Mouse (Mus musculus): ENCODE measurements around the gene Grm2. TPM values are rescaled to one million over a fixed set of nuclear protein-coding genes. Genes with fewer than 3 reads are reported as not detected.

The Grm2 gene
- total and polyA plus RNA-seq, 2 experiments, result not detected

GRCm38 (mm10) chr9:106675965-106676364, 20.1 kb upstream of the Grm2 start:
- H3K27me3 ChIP-seq (ENCODE audit: control insufficient read depth, insufficient read depth, low read length), result no peaks in the 10 kb centered on the region
- TF ChIP-seq CTCF (IDR thresholded peaks at IDR 0.05; ENCODE audit: low read depth, low read length), result no peak
- no peak for TF ChIP-seq POLR2A (IDR thresholded peaks at IDR 0.05; ENCODE audit: extremely low read depth, insufficient read depth, low read length)
- no peak overlapping the region for H3K9ac ChIP-seq (ENCODE audit: low read depth, low read length)
- 77% methylated on average over 9 of the region's 9 CpGs for WGBS
- H3K27ac ChIP-seq (replicated peaks; ENCODE audit: insufficient read depth, low read depth, low read length), result no peak overlapping the region
- peaks cover 17% of the 10 kb centered on the region for H3K36me3 ChIP-seq (ENCODE audit: control insufficient read depth, insufficient read depth, low read length)
- no peak overlapping the region for H3K4me3 ChIP-seq (ENCODE audit: insufficient read depth, low read depth, low read length)
- H3K4me1 ChIP-seq (ENCODE audit: control insufficient read depth, insufficient read depth, low read length), result peaks cover 6% of the 10 kb centered on the region
- no peak for DNase-seq (ENCODE audit: extremely low read depth, low read depth, low spot score)
- H3K79me2 ChIP-seq (ENCODE audit: control insufficient read depth, insufficient read depth, low read length), result no peaks in the 10 kb centered on the region; the same call in 1 of the 2 replicates

- Histone ChIP-seq H3K79me2 (ENCODE audit: control insufficient read depth, insufficient read depth, low read length) (no peaks in the 10 kb centered on the region; the same call in 1 of the 2 replicates), H3K27me3 (ENCODE audit: control insufficient read depth, insufficient read depth, low read length) (no peaks in the 10 kb centered on the region), H3K9ac (ENCODE audit: low read depth, low read length) (no peak overlapping the region), H3K27ac (replicated peaks; ENCODE audit: insufficient read depth, low read depth, low read length) (no peak overlapping the region), H3K4me3 (ENCODE audit: insufficient read depth, low read depth, low read length) (no peak overlapping the region), H3K36me3 (ENCODE audit: control insufficient read depth, insufficient read depth, low read length) (peaks cover 18% of the 10 kb centered on the region), H3K4me1 (ENCODE audit: control insufficient read depth, insufficient read depth, low read length) (peaks cover 6% of the 10 kb centered on the region)
- TF ChIP-seq CTCF (IDR thresholded peaks at IDR 0.05; ENCODE audit: low read depth, low read length), result peak; percentile 78
- no peak for TF ChIP-seq POLR2A (IDR thresholded peaks at IDR 0.05; ENCODE audit: extremely low read depth, insufficient read depth, low read length)
- peak; percentile 66 for DNase-seq (ENCODE audit: extremely low read depth, low read depth, low spot score)
- 2% methylated on average over 1 of the region's 1 CpGs for WGBS
These were observed 19.6 kb upstream of the Grm2 start for GRCm38 (mm10) chr9:106675480-106675879.

GRCm38 (mm10) chr9:106673860-106674259, 18.0 kb upstream of the Grm2 start:
- TF ChIP-seq POLR2A (IDR thresholded peaks at IDR 0.05; ENCODE audit: extremely low read depth, insufficient read depth, low read length), result no peak
- no peak for TF ChIP-seq CTCF (IDR thresholded peaks at IDR 0.05; ENCODE audit: low read depth, low read length)
- H3K9ac ChIP-seq (ENCODE audit: low read depth, low read length), result no peak overlapping the region
- WGBS, result 93% methylated on average over 2 of the region's 2 CpGs
- H3K27ac ChIP-seq (replicated peaks; ENCODE audit: insufficient read depth, low read depth, low read length), result no peak overlapping the region
- no peaks in the 10 kb centered on the region; the same call in 1 of the 2 replicates for H3K79me2 ChIP-seq (ENCODE audit: control insufficient read depth, insufficient read depth, low read length)
- no peak for DNase-seq (ENCODE audit: extremely low read depth, low read depth, low spot score)
- no peaks in the 10 kb centered on the region for H3K27me3 ChIP-seq (ENCODE audit: control insufficient read depth, insufficient read depth, low read length)
- H3K36me3 ChIP-seq (ENCODE audit: control insufficient read depth, insufficient read depth, low read length), result peaks cover 20% of the 10 kb centered on the region
- peaks cover 6% of the 10 kb centered on the region for H3K4me1 ChIP-seq (ENCODE audit: control insufficient read depth, insufficient read depth, low read length)
- no peak overlapping the region for H3K4me3 ChIP-seq (ENCODE audit: insufficient read depth, low read depth, low read length)

GRCm38 (mm10) chr9:106664856-106665255, 9.0 kb upstream of the Grm2 start:
- H3K9ac ChIP-seq (ENCODE audit: low read depth, low read length), result no peak overlapping the region
- H3K27ac ChIP-seq (replicated peaks; ENCODE audit: insufficient read depth, low read depth, low read length), result no peak overlapping the region
- 93% methylated on average over 6 of the region's 6 CpGs for WGBS
- peaks cover 13% of the 10 kb centered on the region for H3K36me3 ChIP-seq (ENCODE audit: control insufficient read depth, insufficient read depth, low read length)
- no peaks in the 10 kb centered on the region for H3K27me3 ChIP-seq (ENCODE audit: control insufficient read depth, insufficient read depth, low read length)
- no peaks in the 10 kb centered on the region for H3K4me1 ChIP-seq (ENCODE audit: control insufficient read depth, insufficient read depth, low read length)
- no peak overlapping the region for H3K4me3 ChIP-seq (ENCODE audit: insufficient read depth, low read depth, low read length)
- DNase-seq (ENCODE audit: extremely low read depth, low read depth, low spot score), result no peak
- no peaks in the 10 kb centered on the region for H3K79me2 ChIP-seq (ENCODE audit: control insufficient read depth, insufficient read depth, low read length)
- no peak for TF ChIP-seq CTCF (IDR thresholded peaks at IDR 0.05; ENCODE audit: low read depth, low read length)
- TF ChIP-seq POLR2A (IDR thresholded peaks at IDR 0.05; ENCODE audit: extremely low read depth, insufficient read depth, low read length), result no peak

- no peak for DNase-seq (ENCODE audit: extremely low read depth, low read depth, low spot score)
- peaks cover 14% of the 10 kb centered on the region for H3K36me3 ChIP-seq (ENCODE audit: control insufficient read depth, insufficient read depth, low read length)
- H3K27me3 ChIP-seq (ENCODE audit: control insufficient read depth, insufficient read depth, low read length), result no peaks in the 10 kb centered on the region
- no peak overlapping the region for H3K27ac ChIP-seq (replicated peaks; ENCODE audit: insufficient read depth, low read depth, low read length)
- no peak overlapping the region for H3K4me3 ChIP-seq (ENCODE audit: insufficient read depth, low read depth, low read length)
- 91% methylated on average over 4 of the region's 4 CpGs for WGBS
- H3K79me2 ChIP-seq (ENCODE audit: control insufficient read depth, insufficient read depth, low read length), result no peaks in the 10 kb centered on the region
- H3K9ac ChIP-seq (ENCODE audit: low read depth, low read length), result no peak overlapping the region
- no peaks in the 10 kb centered on the region for H3K4me1 ChIP-seq (ENCODE audit: control insufficient read depth, insufficient read depth, low read length)
- TF ChIP-seq POLR2A (IDR thresholded peaks at IDR 0.05; ENCODE audit: extremely low read depth, insufficient read depth, low read length), result no peak
- TF ChIP-seq CTCF (IDR thresholded peaks at IDR 0.05; ENCODE audit: low read depth, low read length), result no peak
These were observed 8.6 kb upstream of the Grm2 start for GRCm38 (mm10) chr9:106664433-106664832.

GRCm38 (mm10) chr9:106663200-106663599, 7.3 kb upstream of the Grm2 start:
- no peaks in the 10 kb centered on the region for H3K27me3 ChIP-seq (ENCODE audit: control insufficient read depth, insufficient read depth, low read length)
- H3K4me3 ChIP-seq (ENCODE audit: insufficient read depth, low read depth, low read length), result no peak overlapping the region
- TF ChIP-seq CTCF (IDR thresholded peaks at IDR 0.05; ENCODE audit: low read depth, low read length), result no peak
- no peak for TF ChIP-seq POLR2A (IDR thresholded peaks at IDR 0.05; ENCODE audit: extremely low read depth, insufficient read depth, low read length)
- no peak for DNase-seq (ENCODE audit: extremely low read depth, low read depth, low spot score)
- H3K79me2 ChIP-seq (ENCODE audit: control insufficient read depth, insufficient read depth, low read length), result no peaks in the 10 kb centered on the region
- H3K27ac ChIP-seq (replicated peaks; ENCODE audit: insufficient read depth, low read depth, low read length), result no peak overlapping the region
- H3K36me3 ChIP-seq (ENCODE audit: control insufficient read depth, insufficient read depth, low read length), result peaks cover 14% of the 10 kb centered on the region
- H3K9ac ChIP-seq (ENCODE audit: low read depth, low read length), result no peak overlapping the region
- no peaks in the 10 kb centered on the region for H3K4me1 ChIP-seq (ENCODE audit: control insufficient read depth, insufficient read depth, low read length)
- 94% methylated on average over 6 of the region's 6 CpGs for WGBS
